Mouse (Mus musculus) CH12.LX (cell line): Measurements from ENCODE around the gene Hibadh. TPM values are rescaled to one million over a fixed set of nuclear protein-coding genes. Genes with fewer than 3 reads are reported as not detected.

Experiments used
- DNase-seq: peaks from one replicate; pipeline ENCODE4 v3.0.0-alpha.2; 2013; ENCODE audit errors: extremely low read depth
- H3K27ac ChIP-seq: 2 replicates; pipeline ENCODE4 v1.5.1; 2012; ENCODE audit warnings: low read depth, mild to moderate bottlenecking, control low read depth, moderate library complexity; ENCODE audit not compliant: insufficient read depth
- H3K27me3 ChIP-seq: replicated peaks from 2 replicates; pipeline ENCODE3; 2012; ENCODE audit warnings: inconsistent platforms
- H3K36me3 ChIP-seq, 2 experiments: replicated peaks in 1 of 2; 2 replicates each; pipeline versions ENCODE3 to v1.6.1; 2012; ENCODE audit warnings: inconsistent platforms in 1 of 2, low read length in 1 of 2, mild to moderate bottlenecking in 1 of 2, mixed read lengths in 1 of 2, moderate library complexity in 1 of 2; ENCODE audit not compliant: control insufficient read depth in 1 of 2, insufficient read depth in 1 of 2
- H3K4me1 ChIP-seq, 2 experiments: 2 replicates each; pipeline ENCODE4 v1.6.1; 2012; ENCODE audit warnings: inconsistent platforms in 1 of 2, moderate library complexity in 1 of 2; ENCODE audit not compliant: insufficient read depth in 2 of 2, control insufficient read depth in 1 of 2
- H3K4me2 ChIP-seq: 2 replicates; pipeline ENCODE4 v1.6.1; 2012; ENCODE audit warnings: low read depth, mild to moderate bottlenecking, control low read depth; ENCODE audit not compliant: poor library complexity, insufficient read depth, severe bottlenecking
- H3K4me3 ChIP-seq, 3 experiments: fragments of 150-350 bp in 1 of 3; sonication (generic) in 1 of 3; replicated peaks in 1 of 3; 2 replicates each; pipeline versions ENCODE3 to v1.5.1; 2011 to 2012; ENCODE audit warnings: low read depth in 2 of 3, low read length in 2 of 3, mild to moderate bottlenecking in 2 of 3, moderate library complexity in 2 of 3, control low read depth in 1 of 3, improper control_type of control experiment in 1 of 3, inconsistent platforms in 1 of 3, mixed read lengths in 1 of 3; ENCODE audit not compliant: poor library complexity in 1 of 3
- H3K79me2 ChIP-seq: replicated peaks from 2 replicates; pipeline ENCODE4 v1.6.1; 2012; ENCODE audit warnings: mild to moderate bottlenecking, moderate library complexity; ENCODE audit not compliant: control insufficient read depth, poor library complexity, insufficient read depth, severe bottlenecking; ENCODE audit errors: extremely low read depth
- H3K9ac ChIP-seq: 2 replicates; pipeline ENCODE4 v1.6.1; 2012; ENCODE audit warnings: low read depth, mild to moderate bottlenecking, control low read depth, moderate library complexity; ENCODE audit not compliant: insufficient read depth
- H3K9me3 ChIP-seq: replicated peaks from 2 replicates; pipeline ENCODE3; 2012; ENCODE audit warnings: low read length, inconsistent platforms, mixed read lengths
- BHLHE40 ChIP-seq: IDR thresholded peaks from 2 replicates; pipeline ENCODE4 v1.6.1; 2011; ENCODE audit warnings: mild to moderate bottlenecking, low read depth, low read length, improper control_type of control experiment
- CHD1 ChIP-seq: IDR thresholded peaks from 2 replicates; pipeline ENCODE4 v1.6.1; 2012; ENCODE audit warnings: low read depth, low read length, improper control_type of control experiment, inconsistent platforms
- CHD2 ChIP-seq: IDR thresholded peaks from 2 replicates; pipeline ENCODE4 v1.6.1; 2011; ENCODE audit warnings: low read length, improper control_type of control experiment
- ELF1 ChIP-seq: IDR thresholded peaks from 2 replicates; pipeline ENCODE4 v1.6.1; 2014; ENCODE audit warnings: low read depth, mild to moderate bottlenecking, inconsistent platforms, low read length, improper control_type of control experiment
- EP300 ChIP-seq: IDR thresholded peaks from 2 replicates; pipeline ENCODE4 v1.6.1; 2011; ENCODE audit warnings: low read length, improper control_type of control experiment
- ETS1 ChIP-seq: conservative IDR thresholded peaks from 2 replicates; pipeline ENCODE4 v1.6.1; 2012; ENCODE audit warnings: low read depth, mild to moderate bottlenecking, inconsistent platforms, low read length, improper control_type of control experiment, moderate library complexity
- JUN ChIP-seq: IDR thresholded peaks from 2 replicates; pipeline ENCODE4 v1.6.1; 2011; ENCODE audit warnings: low read depth, mild to moderate bottlenecking, low read length, improper control_type of control experiment, moderate library complexity; ENCODE audit not compliant: insufficient read depth
- JUND ChIP-seq: conservative IDR thresholded peaks from 2 replicates; pipeline ENCODE4 v1.6.1; 2011; ENCODE audit warnings: low read depth, low read length, improper control_type of control experiment
- MAFK ChIP-seq: IDR thresholded peaks from 2 replicates; pipeline ENCODE4 v1.6.1; 2011; ENCODE audit warnings: low read length, improper control_type of control experiment; ENCODE audit not compliant: insufficient replicate concordance
- MAX ChIP-seq: IDR thresholded peaks from 2 replicates; pipeline ENCODE4 v1.6.1; 2011; ENCODE audit warnings: low read length, improper control_type of control experiment
- MYC ChIP-seq: IDR thresholded peaks from 2 replicates; pipeline ENCODE4 v1.6.1; 2011; ENCODE audit warnings: low read depth, mild to moderate bottlenecking, improper control_type of control experiment, low read length
- RCOR1 ChIP-seq: conservative IDR thresholded peaks from 2 replicates; pipeline ENCODE4 v1.6.1; 2012; ENCODE audit warnings: low read depth, mild to moderate bottlenecking, inconsistent platforms, low read length, improper control_type of control experiment
- SMC3 ChIP-seq: IDR thresholded peaks from 2 replicates; pipeline ENCODE4 v1.6.1; 2011; ENCODE audit warnings: low read depth, low read length, improper control_type of control experiment
- TCF12 ChIP-seq: IDR thresholded peaks from 2 replicates; pipeline ENCODE4 v1.6.1; 2014; ENCODE audit warnings: low read depth, mild to moderate bottlenecking, inconsistent platforms, low read length, improper control_type of control experiment
- USF1 ChIP-seq: IDR thresholded peaks from 2 replicates; pipeline ENCODE4 v1.6.1; 2014; ENCODE audit warnings: low read depth, mild to moderate bottlenecking, inconsistent platforms, low read length, improper control_type of control experiment
- USF2 ChIP-seq: conservative IDR thresholded peaks from 2 replicates; pipeline ENCODE4 v1.6.1; 2011; ENCODE audit warnings: low read depth, low read length, improper control_type of control experiment
- ZC3H11A ChIP-seq: IDR thresholded peaks from 2 replicates; pipeline ENCODE4 v1.6.1; 2012; ENCODE audit warnings: low read depth, mild to moderate bottlenecking, inconsistent platforms, low read length, improper control_type of control experiment
- ZMIZ1 ChIP-seq: IDR thresholded peaks from 2 replicates; pipeline ENCODE4 v1.6.1; 2012; ENCODE audit warnings: low read depth, mild to moderate bottlenecking, inconsistent platforms, low read length, improper control_type of control experiment
- ZNF384 ChIP-seq: IDR thresholded peaks from 2 replicates; pipeline ENCODE4 v1.6.1; 2012; ENCODE audit warnings: low read depth, low read length, improper control_type of control experiment, inconsistent platforms
- dilution Hi-C: fragments of 300-500 bp; cut with MboI; formaldehyde crosslinking; loops from 2 replicates; pipeline ENCODE4 v1.14.3; 2020; ENCODE audit warnings: low sequenced_read_pairs; ENCODE audit not compliant: extremely low pct_unique_long_range_greater_than_20kb, extremely low pct_ligation_motif_present
- in situ Hi-C: fragments of 300-500 bp; cut with MboI; formaldehyde crosslinking; loops from 3 replicates; pipeline ENCODE4 v1.14.3; 2019; ENCODE audit warnings: low sequenced_read_pairs, low pct_ligation_motif_present, low pct_unique_long_range_greater_than_20kb, mixed read lengths
- polyA plus RNA-seq: library from polyadenylated mRNA; unstranded; fragments of >175 nt; gene quantifications from 2 replicates; pipeline ENCODE4 v1.2.1, GENCODE M21; 2012; ENCODE audit warnings: low read depth; ENCODE audit not compliant: insufficient read length
- total RNA-seq, 2 experiments: library from RNA; depleted of rRNA; stranded (reverse); fragments of 300-350 nt in 1 of 2; fragments of >200 nt in 1 of 2; gene quantifications; 2 replicates each; pipeline ENCODE4 v1.2.3; 2012 to 2014

The Hibadh gene
- total and polyA plus RNA-seq, 3 experiments: 38.6 to 60.4 (median 44.4) TPM

DNA sequence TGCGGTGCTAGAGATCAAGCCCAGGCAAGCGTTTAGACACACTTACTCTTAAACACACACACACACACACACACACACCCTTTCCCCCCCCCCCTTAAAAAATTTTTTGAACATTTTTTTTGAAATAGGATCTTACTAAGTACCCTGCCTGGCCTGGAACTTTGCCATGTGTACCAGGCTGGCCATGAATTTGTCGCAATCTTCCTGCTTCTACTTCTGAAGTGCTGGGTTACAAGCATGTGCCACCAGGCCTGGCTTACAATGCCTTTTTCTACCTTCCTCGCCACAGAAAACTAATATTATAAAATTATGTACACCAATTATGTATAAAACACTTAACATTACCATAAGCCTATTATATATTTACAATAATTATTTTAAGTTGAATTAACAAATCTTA lies 59.1 kb downstream of the Hibadh start:
- H3K36me3 ChIP-seq: peaks cover 0 to 14% of the 10 kb centered on the region in 2 experiments
- DNase-seq: no peak
- TF ChIP-seq SMC3 (no peak), MYC (no peak), JUND (no peak), EP300 (no peak), ZC3H11A (no peak), RCOR1 (no peak), USF2 (no peak), ZMIZ1 (no peak), ELF1 (no peak), MAX (no peak), CHD1 (no peak), TCF12 (no peak), MAFK (no peak)
- TF ChIP-seq, all 38 proteins: peak for 0
- in situ Hi-C loops (loop anchor here (25.0 kb wide), 1 partner anchor 294 kb away; no protein-coding TSS in a partner anchor), dilution Hi-C loops (no loop called here)
- no peak overlapping the region for H3K4me2 ChIP-seq
- H3K79me2 ChIP-seq: no peaks in the 10 kb centered on the region
- no peak overlapping the region for H3K9ac ChIP-seq
- H3K9me3 ChIP-seq: no peaks in the 10 kb centered on the region
- no peaks in the 10 kb centered on the region for H3K27me3 ChIP-seq
- no peak overlapping the region for H3K27ac ChIP-seq
- H3K4me3 ChIP-seq: no peak overlapping the region
- H3K4me1 ChIP-seq: peaks cover 6 to 51% of the 10 kb centered on the region in 2 experiments

DNA sequence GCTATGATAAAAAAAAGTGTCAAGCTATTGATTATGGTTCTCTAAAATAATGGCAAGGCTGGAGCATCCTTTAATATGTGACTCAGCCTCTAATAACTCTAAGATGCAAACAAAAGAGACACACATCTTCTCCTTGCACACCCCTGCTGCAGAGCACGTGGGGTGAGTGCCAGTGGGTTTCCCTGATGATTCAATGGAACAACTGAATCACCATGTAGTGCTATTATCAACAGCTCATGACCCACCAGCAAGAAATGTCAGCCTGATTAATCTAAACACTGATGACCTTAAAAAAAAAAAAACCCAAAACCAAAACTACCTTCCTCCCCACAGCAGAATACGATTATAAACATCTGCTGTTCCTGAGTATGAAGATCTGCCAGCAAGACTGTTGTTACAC lies 61.9 kb downstream of the Hibadh start:
- in situ Hi-C loops (loop anchor here (25.0 kb wide), 1 partner anchor 291 kb away; no protein-coding TSS in a partner anchor), dilution Hi-C loops (no loop called here)
- no peaks in the 10 kb centered on the region for H3K79me2 ChIP-seq
- H3K27ac ChIP-seq: no peak overlapping the region
- DNase-seq: peak; percentile 64
- peak; percentile 63 for TF ChIP-seq JUN
- TF ChIP-seq ETS1: peak; percentile 81
- peak; percentile 87 for TF ChIP-seq BHLHE40
- TF ChIP-seq USF1: no peak
- peak; percentile 75 for TF ChIP-seq JUND
- TF ChIP-seq ZNF384: peak; percentile 44
- no peak for TF ChIP-seq CHD2
- H3K9ac ChIP-seq: no peak overlapping the region
- peaks cover 0 to 27% of the 10 kb centered on the region in 2 experiments; a peak in 2 of 4 replicates for H3K4me1 ChIP-seq
- H3K27me3 ChIP-seq: no peaks in the 10 kb centered on the region
- H3K36me3 ChIP-seq: peaks cover 0 to 17% of the 10 kb centered on the region in 2 experiments
- no peak overlapping the region for H3K4me3 ChIP-seq
- H3K9me3 ChIP-seq: no peaks in the 10 kb centered on the region
- no peak overlapping the region for H3K4me2 ChIP-seq
